Mouse (Mus musculus): ENCODE measurements around the gene Slc12a8.

DNA sequence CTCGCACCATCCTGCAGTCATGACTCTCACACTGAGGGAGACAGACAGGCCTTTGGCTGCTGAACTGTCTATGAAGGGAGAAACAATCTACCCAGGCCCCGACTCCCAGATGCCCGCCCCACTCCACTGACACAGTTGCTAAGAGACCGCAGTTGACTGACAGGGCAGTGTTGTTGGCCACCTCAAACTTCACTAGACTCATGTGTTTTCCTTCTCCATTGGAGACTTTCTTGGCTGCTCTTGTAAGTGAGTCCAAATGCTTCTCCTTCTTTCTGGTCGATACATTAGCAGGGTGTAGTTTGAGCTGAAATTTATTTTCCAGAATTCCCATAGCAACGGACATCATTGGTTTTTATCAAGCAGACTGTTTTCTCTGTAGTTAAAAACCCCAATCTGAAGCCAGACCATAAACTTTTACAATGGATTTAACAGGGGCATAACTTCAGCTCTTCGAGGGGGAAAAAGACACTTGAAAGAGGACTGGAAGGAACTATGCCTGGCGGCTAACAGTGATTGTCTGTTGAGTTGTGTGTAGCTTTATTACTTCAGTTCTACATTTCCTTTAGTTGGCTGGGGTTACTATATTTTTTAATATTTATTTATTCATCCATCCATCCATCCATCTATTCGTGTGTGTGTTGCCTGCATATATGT is 36.7 kb downstream of the Slc12a8 start:
- no peak for TF ChIP-seq CTCF (IDR thresholded peaks at IDR 0.05; ENCODE audit: low read depth)
- TF ChIP-seq EP300 (IDR thresholded peaks at IDR 0.05; ENCODE audit: low read depth), result no peak
